Mouse (Mus musculus) ES-Bruce4 (cell line): ENCODE data around the gene Aacs. TPM values are rescaled to one million over a fixed set of nuclear protein-coding genes. Genes with fewer than 3 reads are reported as not detected.

ENCODE experiments used
- H3K27ac ChIP-seq: 2 replicates; pipeline ENCODE4 v1.5.1; 2012; ENCODE audit warnings: low read length, inconsistent platforms; ENCODE audit not compliant: insufficient read depth
- H3K27me3 ChIP-seq: 2 replicates; pipeline ENCODE4 v1.6.1; 2012; ENCODE audit warnings: mild to moderate bottlenecking, low read length, inconsistent platforms; ENCODE audit not compliant: control insufficient read depth, poor library complexity, insufficient read depth, severe bottlenecking
- H3K36me3 ChIP-seq: 2 replicates; pipeline ENCODE4 v1.6.1; 2012; ENCODE audit warnings: inconsistent platforms, mild to moderate bottlenecking, low read length, moderate library complexity; ENCODE audit not compliant: control insufficient read depth, poor library complexity, insufficient read depth, severe bottlenecking
- H3K4me1 ChIP-seq: one replicate; pipeline ENCODE4 v1.8.1; 2011; ENCODE audit warnings: low read length; ENCODE audit not compliant: control insufficient read depth, insufficient read depth
- H3K4me3 ChIP-seq: 2 replicates; pipeline ENCODE4 v1.5.1; 2011; ENCODE audit warnings: low read depth, mild to moderate bottlenecking, low read length
- H3K9ac ChIP-seq: 2 replicates; pipeline ENCODE4 v1.6.1; 2012; ENCODE audit warnings: low read depth, mild to moderate bottlenecking, inconsistent platforms; ENCODE audit not compliant: poor library complexity, severe bottlenecking
- H3K9me3 ChIP-seq: replicated peaks from 2 replicates; pipeline ENCODE4 v1.6.1; 2012; ENCODE audit warnings: mild to moderate bottlenecking, low read length, inconsistent platforms; ENCODE audit not compliant: control insufficient read depth, poor library complexity, insufficient read depth, severe bottlenecking
- CTCF ChIP-seq: IDR thresholded peaks from one replicate; pipeline ENCODE4 v1.8.1; 2011; ENCODE audit warnings: low read depth, low read length
- EP300 ChIP-seq: IDR thresholded peaks from 2 replicates; pipeline ENCODE4 v1.6.1; 2011; ENCODE audit warnings: low read depth, low read length; ENCODE audit not compliant: insufficient read depth
- POLR2A ChIP-seq: IDR thresholded peaks from one replicate; pipeline ENCODE4 v1.8.1; 2011; ENCODE audit warnings: low read length; ENCODE audit not compliant: insufficient read depth
- polyA plus RNA-seq: library from polyadenylated mRNA; stranded (reverse); fragments of >200 nt; gene quantifications from 2 replicates; pipeline ENCODE4 v1.2.4, GENCODE M21; 2011; ENCODE audit warnings: low read depth; ENCODE audit not compliant: missing spikeins, insufficient read depth, insufficient read length

Gene Aacs
- polyA plus RNA-seq, 1 experiment = 26.3 TPM

DNA sequence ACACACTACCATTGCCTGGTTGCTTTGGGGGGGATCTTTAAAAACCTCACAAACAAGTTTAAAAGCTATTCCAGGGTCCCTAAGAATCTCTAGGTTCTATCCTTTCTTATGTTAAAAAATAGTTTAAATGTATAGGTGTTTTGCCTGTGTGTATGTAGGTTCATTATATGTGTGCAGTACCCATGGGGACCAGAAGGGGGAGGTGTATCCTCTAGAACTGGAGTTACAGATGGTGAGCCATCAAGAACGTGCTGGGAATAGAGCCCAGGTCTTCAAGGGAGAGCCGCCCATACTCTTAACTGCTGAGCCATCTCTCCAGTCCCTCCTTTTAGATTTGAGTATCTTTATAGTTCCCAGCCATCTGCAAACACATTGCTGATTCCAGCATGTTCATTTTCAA, 69.5 kb downstream of the Aacs start:
- H3K4me3 ChIP-seq = no peak overlapping the region
- H3K4me1 ChIP-seq = no peaks in the 10 kb centered on the region
- no peaks in the 10 kb centered on the region for H3K36me3 ChIP-seq
- H3K27me3 ChIP-seq = no peaks in the 10 kb centered on the region
- no peak overlapping the region for H3K27ac ChIP-seq
- H3K9me3 ChIP-seq = no peaks in the 10 kb centered on the region
- TF ChIP-seq CTCF (peak; percentile 4), POLR2A (no peak)
- H3K9ac ChIP-seq = no peak overlapping the region

DNA sequence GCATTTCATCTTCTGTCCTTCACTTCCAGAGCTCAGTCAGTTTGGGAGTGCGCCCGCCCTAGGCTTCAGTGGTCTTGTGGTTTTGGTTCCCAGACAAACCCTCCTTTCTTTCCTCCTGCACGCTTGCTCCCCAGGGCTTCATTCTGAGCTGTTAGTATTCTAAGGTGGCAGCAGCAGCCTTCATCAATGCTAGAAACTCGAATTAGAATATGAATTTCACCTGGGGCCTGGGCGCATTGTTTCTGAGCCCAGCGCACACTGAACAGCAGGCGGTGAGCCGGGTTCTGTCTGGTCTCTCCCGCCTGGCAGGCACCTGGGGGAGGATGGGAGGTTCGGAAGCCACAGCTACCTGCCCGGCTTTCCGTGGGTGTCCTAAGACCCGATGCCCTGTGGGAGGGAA, 70.7 kb downstream of the Aacs start:
- TF ChIP-seq POLR2A = no peak
- no peak for TF ChIP-seq CTCF
- TF ChIP-seq EP300 = no peak
- Histone ChIP-seq H3K36me3 (no peaks in the 10 kb centered on the region), H3K4me1 (no peaks in the 10 kb centered on the region), H3K4me3 (peak overlapping the region; percentile 20; the same call in 1 of the 2 replicates), H3K27me3 (no peaks in the 10 kb centered on the region), H3K9ac (peak overlapping the region; percentile 26), H3K27ac (no peak overlapping the region), H3K9me3 (no peaks in the 10 kb centered on the region)

DNA sequence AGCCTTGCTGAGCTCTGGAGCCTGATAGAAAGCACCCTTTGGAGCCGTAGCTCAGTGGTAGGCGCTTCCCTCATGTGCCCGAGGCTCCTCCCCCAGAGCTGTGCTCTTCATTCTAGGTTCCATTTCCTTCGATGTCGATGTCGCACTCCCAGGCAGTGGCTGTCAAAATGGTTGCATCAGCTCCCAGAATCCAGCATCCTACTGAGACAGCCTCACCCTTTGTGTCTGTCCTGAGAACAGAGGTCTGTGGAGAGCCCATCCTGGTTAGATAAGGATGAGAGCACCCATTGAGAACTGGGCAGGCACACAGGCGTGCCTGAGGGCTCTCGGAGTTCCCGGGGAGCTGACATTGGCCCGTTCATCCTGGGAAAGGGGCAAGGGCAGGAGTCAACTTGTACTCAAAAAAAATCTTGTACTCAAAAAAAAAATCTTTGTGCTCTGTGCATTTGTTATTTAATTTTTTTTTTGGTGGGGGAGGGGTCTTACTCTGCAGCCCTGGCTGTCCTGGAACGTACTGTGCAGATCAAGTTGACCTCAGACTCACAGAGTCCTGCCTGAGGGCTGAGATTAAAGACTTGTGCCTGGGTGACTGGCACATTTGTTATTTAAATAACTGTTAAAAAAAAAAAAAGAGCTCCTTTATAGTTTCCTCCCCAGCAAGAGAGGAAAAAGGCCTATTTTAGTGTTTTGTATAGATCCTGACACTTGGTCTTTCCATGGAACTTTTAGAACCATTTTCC, 74.3 kb downstream of the Aacs start:
- H3K4me3 ChIP-seq = no peak overlapping the region
- H3K9ac ChIP-seq = no peak overlapping the region
- H3K4me1 ChIP-seq = no peaks in the 10 kb centered on the region
- H3K27ac ChIP-seq = no peak overlapping the region
- no peaks in the 10 kb centered on the region for H3K9me3 ChIP-seq
- H3K27me3 ChIP-seq = no peaks in the 10 kb centered on the region
- no peaks in the 10 kb centered on the region for H3K36me3 ChIP-seq
- no peak for TF ChIP-seq EP300
- no peak for TF ChIP-seq CTCF
- TF ChIP-seq POLR2A = no peak

DNA sequence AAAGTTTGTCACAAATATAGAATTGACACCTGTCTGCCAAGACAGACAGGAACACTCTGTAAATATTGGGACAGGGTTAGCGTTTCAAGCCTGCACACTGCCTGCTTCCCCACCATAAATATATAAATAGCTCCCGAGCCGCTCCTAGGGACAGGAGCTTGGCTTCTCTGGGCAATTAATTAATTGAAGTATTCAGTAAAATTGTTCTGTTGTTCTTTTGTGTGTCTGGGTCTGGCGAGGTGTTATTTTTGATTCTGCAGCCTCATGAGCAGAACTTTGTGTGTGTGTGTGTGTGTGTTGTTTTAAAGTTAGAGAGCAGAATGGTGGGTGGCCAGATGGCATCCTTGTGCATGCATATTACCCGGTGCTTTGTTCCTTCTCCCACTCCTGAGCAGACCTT, 80.1 kb downstream of the Aacs start:
- H3K36me3 ChIP-seq = no peaks in the 10 kb centered on the region
- H3K4me1 ChIP-seq = no peaks in the 10 kb centered on the region
- H3K9ac ChIP-seq = no peak overlapping the region
- no peaks in the 10 kb centered on the region for H3K9me3 ChIP-seq
- no peak overlapping the region for H3K27ac ChIP-seq
- no peak for TF ChIP-seq POLR2A
- H3K4me3 ChIP-seq = no peak overlapping the region
- H3K27me3 ChIP-seq = no peaks in the 10 kb centered on the region

DNA sequence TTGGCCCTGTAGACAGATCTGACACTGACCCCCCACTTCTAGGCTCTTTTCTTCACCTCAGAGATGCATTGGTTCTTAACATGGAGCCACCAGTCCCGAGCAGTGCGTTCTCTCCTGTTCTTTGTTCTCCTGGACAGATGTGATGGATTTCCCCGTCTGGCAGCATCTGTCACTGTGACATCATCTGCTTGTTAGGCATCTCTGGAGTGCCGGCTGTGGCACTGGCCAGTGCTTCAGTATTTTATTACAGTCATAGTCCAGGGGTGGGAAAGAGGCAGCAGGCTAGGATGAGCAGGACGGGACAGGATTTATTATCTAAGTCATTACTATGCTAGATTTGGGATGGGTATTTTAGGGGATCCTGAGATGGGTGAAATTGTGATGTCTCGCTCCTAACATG, 87.9 kb downstream of the Aacs start:
- no peak overlapping the region for H3K4me3 ChIP-seq
- H3K27ac ChIP-seq = no peak overlapping the region
- H3K36me3 ChIP-seq = no peaks in the 10 kb centered on the region
- H3K9ac ChIP-seq = no peak overlapping the region
- H3K9me3 ChIP-seq = no peaks in the 10 kb centered on the region
- H3K27me3 ChIP-seq = no peaks in the 10 kb centered on the region
- H3K4me1 ChIP-seq = no peaks in the 10 kb centered on the region
- TF ChIP-seq EP300 (no peak), CTCF (no peak), POLR2A (no peak)

DNA sequence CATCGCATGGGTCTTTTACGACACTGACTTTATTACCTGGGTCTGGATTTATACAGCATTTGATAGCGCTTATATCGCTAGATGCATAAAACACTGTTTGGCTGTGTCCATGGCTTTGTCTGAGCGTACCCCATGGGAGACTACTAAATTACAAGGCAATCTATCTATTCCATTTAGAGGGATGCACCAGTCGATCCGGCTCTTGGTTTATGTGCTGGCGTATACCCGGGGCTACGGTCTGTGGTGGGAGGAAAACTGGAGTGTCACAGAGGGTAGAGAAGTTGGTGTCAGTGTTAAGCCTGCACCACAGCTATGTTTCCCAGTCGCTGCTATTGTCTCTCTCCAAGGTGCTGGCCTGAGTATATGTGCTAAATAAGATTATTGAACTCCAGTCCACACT, 90.1 kb downstream of the Aacs start:
- H3K4me1 ChIP-seq = no peaks in the 10 kb centered on the region
- H3K9ac ChIP-seq = no peak overlapping the region
- no peak overlapping the region for H3K4me3 ChIP-seq
- no peak overlapping the region for H3K27ac ChIP-seq
- H3K27me3 ChIP-seq = no peaks in the 10 kb centered on the region
- no peaks in the 10 kb centered on the region for H3K9me3 ChIP-seq
- TF ChIP-seq EP300 = no peak
- no peak for TF ChIP-seq POLR2A
- no peak for TF ChIP-seq CTCF
- no peaks in the 10 kb centered on the region for H3K36me3 ChIP-seq

Other genes starting within 250 kb of the Aacs start
- 59.6 and 63.9 TPM in 2 replicates for gene Scarb1, start 134.7 kb upstream of the Aacs start, polyA plus RNA-seq
- not detected in 2 replicates for gene Gm10382, start 86.5 kb upstream of the Aacs start, polyA plus RNA-seq
- 329 and 334 TPM in 2 replicates for gene Ubc, start 85.6 kb upstream of the Aacs start, polyA plus RNA-seq
- gene Dhx37, start 41.7 kb upstream of the Aacs start, polyA plus RNA-seq = 35.2 and 42.3 TPM in 2 replicates
- gene Bri3bp, start 34.2 kb upstream of the Aacs start, polyA plus RNA-seq = 43.8 and 45.8 TPM in 2 replicates
- gene Tmem132b, start 56.0 kb downstream of the Aacs start, polyA plus RNA-seq = 0.15 and 0.20 TPM in 2 replicates